Mouse (Mus musculus) hematopoietic multipotent progenitor cell, adult 10-12 weeks (in vitro differentiated cells): Measurements from ENCODE around the gene Selenoh. TPM values are rescaled to one million over a fixed set of nuclear protein-coding genes. Genes with fewer than 3 reads are reported as not detected.

Source experiments
- polyA plus RNA-seq: library from polyadenylated mRNA; stranded (reverse); fragments of >175 nt; gene quantifications from 2 replicates; pipeline ENCODE4 v1.2.3, GENCODE M21; 2012; ENCODE audit warnings: low replicate concordance

The Selenoh gene
- 112 and 119 TPM in 2 replicates for polyA plus RNA-seq

GRCm38 (mm10) chr2:84670569-84670933 is at the start of gene Selenoh:
Selenoh (minus strand) TSS chr2:84670770.

GRCm38 (mm10) chr2:84714811-84715561 is 44.4 kb upstream of the Selenoh start, which contains the start of gene Zdhhc5:
Zdhhc5 (minus strand) TSS chr2:84715180.

GRCm38 (mm10) chr2:84679016-84679415 is 8.4 kb upstream of the Selenoh start, which contains the start of gene Tmx2:
Tmx2 (minus strand) TSS chr2:84679140.

GRCm38 (mm10) chr2:84677968-84678880 is 7.7 kb upstream of the Selenoh start, which contains the start of the genes Gm28635 and Med19:
Gm28635 (minus strand) TSS chr2:84678041.
Med19 (plus strand) TSS chr2:84678402.

DNA sequence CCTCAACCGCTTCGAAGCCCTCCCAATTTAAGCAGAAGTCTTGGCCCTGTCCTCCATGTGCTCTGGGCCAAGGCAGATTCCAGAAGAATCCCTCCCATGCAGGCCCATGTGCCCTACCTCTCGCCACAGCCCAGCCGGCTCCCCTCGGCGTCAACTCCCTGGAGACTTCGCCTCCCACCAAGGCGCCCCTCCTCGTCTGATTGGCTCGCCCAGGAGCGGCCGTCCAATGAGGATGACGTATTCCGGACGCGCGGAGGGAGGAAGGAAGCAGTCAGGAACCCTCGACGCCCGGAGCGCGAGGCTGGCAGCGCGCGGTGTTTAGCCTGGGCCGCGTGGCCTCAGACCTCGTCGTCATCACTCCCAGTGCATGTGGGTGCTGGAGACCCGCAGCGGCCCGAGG is 11.8 kb downstream of the Selenoh start, which contains the start of gene Btbd18:
TSS of gene Btbd18 (plus strand) at position 274 of the 400 bp plus-strand sequence.

GRCm38 (mm10) chr2:84650464-84651195 is 19.9 kb downstream of the Selenoh start, which contains the start of gene Ctnnd1:
Ctnnd1 (minus strand) TSS chr2:84650765.

Other genes starting within 250 kb of the Selenoh start
- gene Calcrl, start 245.4 kb downstream of the Selenoh start, polyA plus RNA-seq = 1.4 and 1.9 TPM in 2 replicates
- gene Tfpi, start 194.0 kb downstream of the Selenoh start, polyA plus RNA-seq = 0.18 and 0.74 TPM in 2 replicates
- 0.88 and 3.6 TPM in 2 replicates for gene Ctnnd1, start 20.0 kb downstream of the Selenoh start, polyA plus RNA-seq
- gene Btbd18, start 11.7 kb downstream of the Selenoh start, polyA plus RNA-seq = not detected in 2 replicates
- not detected in 2 replicates for gene Gm28635, start 7.3 kb upstream of the Selenoh start, polyA plus RNA-seq
- gene Med19, start 7.6 kb upstream of the Selenoh start, polyA plus RNA-seq = 13.6 and 25.1 TPM in 2 replicates
- 3.1 and 4.7 TPM in 2 replicates for gene Tmx2, start 8.4 kb upstream of the Selenoh start, polyA plus RNA-seq
- gene Zdhhc5, start 44.4 kb upstream of the Selenoh start, polyA plus RNA-seq = 19.6 and 35.5 TPM in 2 replicates
- 1.3 and 1.7 TPM in 2 replicates for gene Clp1, start 56.6 kb upstream of the Selenoh start, polyA plus RNA-seq
- 3.1 and 104 TPM in 2 replicates for gene Ypel4, start 63.3 kb upstream of the Selenoh start, polyA plus RNA-seq
- gene Gm19426, start 72.9 kb upstream of the Selenoh start, polyA plus RNA-seq = 0.42 TPM in 1 of 2 replicates, not detected in the other
- 0.15 and 0.89 TPM in 2 replicates for gene Serping1, start 104.7 kb upstream of the Selenoh start, polyA plus RNA-seq
- gene Ube2l6, start 128.1 kb upstream of the Selenoh start, polyA plus RNA-seq = 3.8 and 40.4 TPM in 2 replicates
- not detected in 2 replicates for gene Smtnl1, start 151.9 kb upstream of the Selenoh start, polyA plus RNA-seq
- 0.77 and 11.3 TPM in 2 replicates for gene Timm10, start 156.2 kb upstream of the Selenoh start, polyA plus RNA-seq
- gene Slc43a1, start 168.1 kb upstream of the Selenoh start, polyA plus RNA-seq = 0.89 and 21.1 TPM in 2 replicates
- gene Rtn4rl2, start 215.9 kb upstream of the Selenoh start, polyA plus RNA-seq = 0.39 and 1.8 TPM in 2 replicates